Mouse (Mus musculus): ENCODE data around the gene Qsox1. TPM values are rescaled to one million over a fixed set of nuclear protein-coding genes. Genes with fewer than 3 reads are reported as not detected.

Qsox1 gene
- polyA plus RNA-seq, 1 experiment from 2014 or later, result 28.5 TPM

GRCm38 (mm10) chr1:155794855-155795254, 17.8 kb downstream of the Qsox1 start:
- WGBS, result 87% methylated on average over 6 of the region's 6 CpGs
- DNase-seq (ENCODE audit: low spot score), result no peak
- H3K27ac ChIP-seq, result no peak overlapping the region
- no peak for TF ChIP-seq CTCF (IDR thresholded peaks at IDR 0.05; ENCODE audit: low read depth)
- 0 out of 2 replicates have a peak, but pooled peaks cover 33% of the 10 kb centered on the region for H3K36me3 ChIP-seq (ENCODE audit: insufficient read depth, low read length)
- H3K4me2 ChIP-seq (ENCODE audit: low read length), result no peak overlapping the region
- H3K4me1 ChIP-seq (replicated peaks; ENCODE audit: insufficient read depth, low read length), result no peaks in the 10 kb centered on the region
- H3K9ac ChIP-seq (ENCODE audit: low read depth, low read length), result no peak overlapping the region
- no peak for ATAC-seq (replicated peaks; ENCODE audit: low FRiP score, low read depth)
- no peak overlapping the region for H3K4me3 ChIP-seq (replicated peaks; ENCODE audit: low read depth, low read length)
- H3K9me3 ChIP-seq (replicated peaks; ENCODE audit: low read length), result no peaks in the 10 kb centered on the region
- no peaks in the 10 kb centered on the region for H3K27me3 ChIP-seq (ENCODE audit: insufficient read depth, low read length)

- no peaks in the 10 kb centered on the region for H3K9me3 ChIP-seq (replicated peaks; ENCODE audit: low read length)
- WGBS, result 60% methylated on average over 5 of the region's 5 CpGs
- ATAC-seq (replicated peaks; ENCODE audit: low FRiP score, low read depth) (peak; percentile 70), DNase-seq (ENCODE audit: low spot score) (peak; percentile 41)
- no peak overlapping the region for H3K4me3 ChIP-seq (replicated peaks; ENCODE audit: low read depth, low read length)
- H3K27ac ChIP-seq, result no peak overlapping the region
- no peak overlapping the region for H3K9ac ChIP-seq (ENCODE audit: low read depth, low read length)
- no peaks in the 10 kb centered on the region for H3K27me3 ChIP-seq (ENCODE audit: insufficient read depth, low read length)
- H3K36me3 ChIP-seq (ENCODE audit: insufficient read depth, low read length), result peaks cover 49% of the 10 kb centered on the region
- H3K4me2 ChIP-seq (ENCODE audit: low read length), result no peak overlapping the region
- no peaks in the 10 kb centered on the region for H3K4me1 ChIP-seq (replicated peaks; ENCODE audit: insufficient read depth, low read length)
- peak; percentile 67 for TF ChIP-seq CTCF (IDR thresholded peaks at IDR 0.05; ENCODE audit: low read depth)
Observed at GRCm38 (mm10) chr1:155791919-155792318, 20.8 kb downstream of the Qsox1 start.

- WGBS, result 78% methylated on average over 16 of the region's 16 CpGs
- no peaks in the 10 kb centered on the region for H3K27me3 ChIP-seq (ENCODE audit: insufficient read depth, low read length)
- no peak overlapping the region for H3K9ac ChIP-seq (ENCODE audit: low read depth, low read length)
- TF ChIP-seq CTCF (IDR thresholded peaks at IDR 0.05; ENCODE audit: low read depth), result no peak
- no peak overlapping the region for H3K4me3 ChIP-seq (replicated peaks; ENCODE audit: low read depth, low read length)
- ATAC-seq (replicated peaks; ENCODE audit: low FRiP score, low read depth) (no peak), DNase-seq (ENCODE audit: low spot score) (no peak)
- no peak overlapping the region for H3K4me2 ChIP-seq (ENCODE audit: low read length)
- H3K4me1 ChIP-seq (replicated peaks; ENCODE audit: insufficient read depth, low read length), result no peaks in the 10 kb centered on the region
- peaks cover 61% of the 10 kb centered on the region for H3K36me3 ChIP-seq (ENCODE audit: insufficient read depth, low read length)
- H3K9me3 ChIP-seq (replicated peaks; ENCODE audit: low read length), result no peaks in the 10 kb centered on the region
- H3K27ac ChIP-seq, result no peak overlapping the region
Observed at GRCm38 (mm10) chr1:155790111-155790974, 22.3 kb downstream of the Qsox1 start.

GRCm38 (mm10) chr1:155785886-155786285, 26.8 kb downstream of the Qsox1 start:
- Histone ChIP-seq H3K4me1 (replicated peaks; ENCODE audit: insufficient read depth, low read length) (no peaks in the 10 kb centered on the region; the same call in 1 of the 2 replicates), H3K27ac (no peak overlapping the region), H3K4me2 (ENCODE audit: low read length) (no peak overlapping the region), H3K9ac (ENCODE audit: low read depth, low read length) (no peak overlapping the region), H3K36me3 (ENCODE audit: insufficient read depth, low read length) (peaks cover 55% of the 10 kb centered on the region), H3K4me3 (replicated peaks; ENCODE audit: low read depth, low read length) (no peak overlapping the region), H3K9me3 (replicated peaks; ENCODE audit: low read length) (no peaks in the 10 kb centered on the region), H3K27me3 (ENCODE audit: insufficient read depth, low read length) (no peaks in the 10 kb centered on the region)
- no peak for ATAC-seq (replicated peaks; ENCODE audit: low FRiP score, low read depth)
- DNase-seq (ENCODE audit: low spot score), result no peak
- WGBS, result 77% methylated on average over 7 of the region's 7 CpGs
- TF ChIP-seq CTCF (IDR thresholded peaks at IDR 0.05; ENCODE audit: low read depth), result no peak

GRCm38 (mm10) chr1:155784343-155785205, 28.1 kb downstream of the Qsox1 start:
- peak; percentile 26; the same call in 1 of the 2 replicates for ATAC-seq (replicated peaks; ENCODE audit: low FRiP score, low read depth)

GRCm38 (mm10) chr1:155782382-155782781, 30.3 kb downstream of the Qsox1 start:
- Histone ChIP-seq H3K9ac (ENCODE audit: low read depth, low read length) (no peak overlapping the region), H3K4me1 (replicated peaks; ENCODE audit: insufficient read depth, low read length) (no peaks in the 10 kb centered on the region; the same call in 1 of the 2 replicates), H3K4me3 (replicated peaks; ENCODE audit: low read depth, low read length) (no peak overlapping the region), H3K27me3 (ENCODE audit: insufficient read depth, low read length) (no peaks in the 10 kb centered on the region), H3K27ac (no peak overlapping the region), H3K9me3 (replicated peaks; ENCODE audit: low read length) (no peaks in the 10 kb centered on the region), H3K4me2 (ENCODE audit: low read length) (no peak overlapping the region), H3K36me3 (ENCODE audit: insufficient read depth, low read length) (peaks cover 38% of the 10 kb centered on the region)
- DNase-seq (ENCODE audit: low spot score) (no peak), ATAC-seq (replicated peaks; ENCODE audit: low FRiP score, low read depth) (no peak)
- no peak for TF ChIP-seq CTCF (IDR thresholded peaks at IDR 0.05; ENCODE audit: low read depth)
- WGBS, result 64% methylated on average over 5 of the region's 5 CpGs

More at GRCm38 (mm10) chr1:155784343-155785205, 28.1 kb downstream of the Qsox1 start:
- peaks cover 48% of the 10 kb centered on the region for H3K36me3 ChIP-seq (ENCODE audit: insufficient read depth, low read length)
- no peak overlapping the region for H3K27ac ChIP-seq
- H3K9ac ChIP-seq (ENCODE audit: low read depth, low read length), result no peak overlapping the region
- no peaks in the 10 kb centered on the region for H3K9me3 ChIP-seq (replicated peaks; ENCODE audit: low read length)
- no peaks in the 10 kb centered on the region; the same call in 1 of the 2 replicates for H3K4me1 ChIP-seq (replicated peaks; ENCODE audit: insufficient read depth, low read length)
- no peaks in the 10 kb centered on the region for H3K27me3 ChIP-seq (ENCODE audit: insufficient read depth, low read length)
- no peak overlapping the region for H3K4me3 ChIP-seq (replicated peaks; ENCODE audit: low read depth, low read length)
- peak; percentile 81 for TF ChIP-seq CTCF (IDR thresholded peaks at IDR 0.05; ENCODE audit: low read depth)
- peak; percentile 82 for DNase-seq (ENCODE audit: low spot score)
- H3K4me2 ChIP-seq (ENCODE audit: low read length), result peak overlapping the region; percentile 21; the same call in 1 of the 2 replicates
- 35% methylated on average over 19 of the region's 19 CpGs for WGBS
